Mouse (Mus musculus): Measurements from ENCODE around the gene Gabbr2.

The Gabbr2 gene

DNA sequence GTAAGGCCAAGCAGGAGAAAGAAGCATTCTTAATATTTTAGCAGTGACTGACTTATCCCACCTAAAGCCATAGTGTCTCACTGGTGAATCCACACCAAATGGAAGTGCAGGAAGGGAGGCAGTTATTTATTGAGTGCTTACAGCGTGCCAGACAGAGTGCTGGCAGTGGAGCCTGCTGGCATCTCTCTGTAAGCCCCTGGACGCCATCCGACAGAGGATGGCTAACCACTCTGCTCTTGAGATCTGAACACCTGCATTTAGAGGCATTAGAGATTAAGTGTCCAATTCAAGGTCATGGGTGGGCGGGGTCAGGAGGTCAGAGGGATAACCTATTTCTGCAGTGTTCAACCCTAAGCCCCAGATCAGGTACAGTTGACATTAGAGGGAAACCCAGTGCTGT, 2.8 kb downstream of the Gabbr2 start:
- DNase-seq (ENCODE audit: low read depth, low spot score) = no peak

DNA sequence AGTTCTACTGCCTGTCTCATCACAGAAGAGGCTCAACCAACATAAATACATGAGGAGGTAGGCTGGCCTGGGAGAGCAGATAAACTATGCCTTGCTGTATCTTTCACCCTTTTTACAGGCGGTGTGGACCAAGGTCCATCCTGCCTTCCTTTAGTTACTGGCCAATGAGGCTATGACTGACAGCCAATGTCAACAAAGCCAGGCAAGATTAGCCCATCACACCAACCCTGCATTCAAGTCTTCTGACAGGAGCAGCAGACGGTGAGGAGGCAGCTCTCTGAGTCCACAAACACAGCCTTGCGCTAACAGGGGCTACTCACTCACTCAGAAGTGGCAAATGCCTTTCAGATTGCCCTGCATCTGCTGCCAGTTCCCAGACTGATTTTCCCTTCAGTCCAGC, 3.4 kb downstream of the Gabbr2 start:
- DNase-seq (ENCODE audit: low read depth, low spot score) = no peak

DNA sequence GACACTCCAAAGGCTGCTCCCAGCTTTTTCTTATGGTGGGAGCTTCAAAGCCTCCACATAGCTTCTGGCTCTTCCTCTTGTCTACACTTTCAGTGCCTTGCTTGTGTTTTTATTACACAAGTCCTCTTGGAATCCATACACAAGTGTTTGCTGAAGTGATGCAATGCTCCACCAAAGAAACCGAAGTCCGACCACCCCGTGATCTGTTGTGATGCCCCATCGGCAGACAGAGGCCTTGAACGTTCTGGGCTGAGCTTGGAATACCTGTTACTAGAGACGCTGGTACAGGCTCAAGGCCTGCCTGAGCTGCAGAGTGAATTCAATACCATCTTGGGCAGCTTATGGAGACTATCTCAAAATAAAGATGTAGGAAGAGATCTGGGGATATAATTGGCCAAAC, 3.9 kb downstream of the Gabbr2 start:
- no peak for DNase-seq (ENCODE audit: low read depth, low spot score)

DNA sequence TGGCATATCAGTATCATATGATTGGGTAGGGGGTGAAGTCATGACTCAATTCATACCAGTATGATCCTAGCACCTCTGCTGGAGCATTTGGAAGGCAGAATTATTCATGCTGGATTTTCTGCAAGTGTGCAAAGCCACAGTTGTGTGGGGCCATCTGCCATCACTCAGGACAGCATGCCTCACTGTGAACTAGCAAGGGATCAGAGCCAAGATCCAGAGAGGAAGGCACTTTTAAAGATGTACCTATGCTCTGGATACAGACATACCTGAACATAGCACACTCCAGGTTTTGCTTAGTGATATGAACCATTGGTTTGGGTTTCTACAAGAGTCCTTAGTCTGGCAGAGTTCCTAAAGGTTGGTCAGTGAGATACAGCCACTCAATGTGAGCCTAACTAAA, 5.6 kb downstream of the Gabbr2 start:
- no peak for DNase-seq (ENCODE audit: low read depth, low spot score)

- no peak for DNase-seq (ENCODE audit: low read depth, low spot score)
Measured at GRCm38 (mm10) chr4:46982912-46983311, 8.8 kb downstream of the Gabbr2 start.

GRCm38 (mm10) chr4:46982094-46982493, 9.6 kb downstream of the Gabbr2 start:
- no peak for DNase-seq (ENCODE audit: low read depth, low spot score)

- peak; percentile 34 for DNase-seq (ENCODE audit: low read depth, low spot score)
Measured at GRCm38 (mm10) chr4:46978371-46978770, 13.3 kb downstream of the Gabbr2 start.

DNA sequence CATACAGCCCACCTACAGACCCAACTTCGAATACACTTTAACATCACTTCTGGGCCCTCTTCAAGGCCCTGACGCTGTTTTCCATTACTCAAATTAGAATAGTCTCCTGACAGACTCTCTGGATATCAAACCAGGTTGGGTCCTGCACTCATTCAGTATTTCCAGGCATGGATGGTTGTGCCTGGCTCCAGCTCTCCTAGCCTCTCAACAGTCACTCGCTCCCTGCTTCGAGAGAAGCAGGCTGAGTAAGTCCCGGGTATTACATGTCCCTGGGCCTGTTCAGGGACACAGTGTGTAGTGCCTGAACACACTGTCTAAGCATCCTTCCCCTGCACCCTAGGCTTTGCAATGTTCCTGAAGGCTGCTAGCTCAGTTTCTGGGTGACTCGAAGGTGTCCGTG, 14.5 kb downstream of the Gabbr2 start:
- DNase-seq (ENCODE audit: low read depth, low spot score) = no peak

DNA sequence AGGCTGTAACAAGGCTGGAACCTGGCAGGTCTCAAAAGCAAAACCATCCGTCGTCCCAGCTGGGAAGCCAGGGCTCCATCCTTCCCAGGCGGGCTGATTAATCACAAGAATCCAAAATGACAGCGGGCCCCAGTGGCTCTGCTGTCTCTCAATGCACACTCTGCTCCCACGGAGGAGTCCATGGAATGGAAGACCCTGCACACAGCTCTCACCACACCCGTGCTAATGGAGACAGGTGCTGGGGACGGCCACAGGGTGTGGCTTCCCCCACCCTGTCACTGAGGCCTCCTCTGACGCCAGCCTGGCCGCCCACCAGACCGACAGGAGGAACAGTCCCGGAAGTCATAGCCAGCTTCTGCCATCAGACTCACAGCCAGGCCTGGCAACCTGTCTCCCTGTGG, 15.0 kb downstream of the Gabbr2 start:
- no peak for DNase-seq (ENCODE audit: low read depth, low spot score)

DNA sequence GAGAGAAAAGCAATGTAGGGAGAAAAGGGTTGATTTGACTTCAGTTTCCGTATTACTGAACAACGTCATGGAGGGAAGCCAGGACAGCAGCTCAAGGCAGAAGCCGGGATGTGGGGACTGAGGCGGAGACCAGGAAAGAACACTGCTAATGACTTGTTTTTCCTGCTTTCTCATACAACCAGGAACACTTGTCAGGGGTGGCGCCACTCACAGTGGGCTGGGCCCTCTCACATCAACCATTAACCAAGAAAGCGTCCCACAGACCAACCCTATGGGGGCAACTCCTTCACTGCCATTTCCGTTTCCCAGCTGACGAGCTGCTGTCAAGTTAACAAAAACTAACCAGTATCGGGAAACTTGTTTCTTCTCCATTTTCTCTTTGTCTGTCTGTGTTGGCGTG, 18.4 kb downstream of the Gabbr2 start:
- no peak for DNase-seq (ENCODE audit: low read depth, low spot score)

GRCm38 (mm10) chr4:46967981-46968380, 23.7 kb downstream of the Gabbr2 start:
- no peak for DNase-seq (ENCODE audit: low read depth, low spot score)

- DNase-seq (ENCODE audit: low read depth, low spot score) = no peak
Measured at GRCm38 (mm10) chr4:46966551-46966950, 25.1 kb downstream of the Gabbr2 start.

GRCm38 (mm10) chr4:46961403-46961802, 30.3 kb downstream of the Gabbr2 start:
- no peak for DNase-seq (ENCODE audit: low read depth, low spot score)

GRCm38 (mm10) chr4:46960208-46960607, 31.5 kb downstream of the Gabbr2 start:
- no peak for DNase-seq (ENCODE audit: low read depth, low spot score)

DNA sequence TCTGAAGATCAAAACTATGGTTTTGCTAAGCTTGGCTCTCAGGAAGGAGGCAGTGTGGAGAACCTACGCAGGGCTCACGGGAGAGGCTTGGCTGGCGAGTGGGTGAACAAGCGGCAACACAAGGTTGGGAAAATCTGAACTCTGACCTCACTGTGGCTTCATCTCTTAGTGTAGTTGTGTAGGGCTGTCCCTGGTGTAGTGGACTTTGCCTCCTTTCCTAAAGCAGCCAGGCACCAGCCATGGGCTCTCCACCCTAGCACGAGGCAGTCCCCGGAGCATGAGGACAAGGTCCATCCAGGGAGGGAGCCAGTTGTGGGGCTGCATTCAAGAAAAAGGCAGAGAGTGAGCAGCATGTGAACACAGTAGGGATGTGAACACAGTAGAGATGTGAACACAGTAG, 31.9 kb downstream of the Gabbr2 start:
- DNase-seq (ENCODE audit: low read depth, low spot score) = no peak

DNA sequence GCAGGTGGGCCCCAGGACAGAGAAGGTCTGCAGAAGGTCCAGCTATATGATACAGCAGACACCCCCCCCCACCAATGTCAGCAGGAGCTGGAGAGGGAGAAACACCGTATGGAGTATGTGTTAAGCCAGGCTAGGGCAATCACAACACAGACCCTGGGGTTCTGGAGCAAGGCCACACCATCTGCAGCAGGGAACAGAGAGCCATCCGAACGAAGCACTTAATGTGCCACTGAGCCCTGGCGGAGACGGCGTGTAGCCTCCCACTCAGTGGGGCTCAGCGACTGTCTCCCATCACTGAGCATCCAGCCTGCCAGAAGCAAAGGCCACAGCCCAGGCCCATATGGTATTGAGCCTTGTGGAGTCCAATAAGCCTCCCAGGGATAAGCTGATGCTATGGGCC, 33.7 kb downstream of the Gabbr2 start:
- DNase-seq (ENCODE audit: low read depth, low spot score) = no peak

- no peak for DNase-seq (ENCODE audit: low read depth, low spot score)
Measured at GRCm38 (mm10) chr4:46956966-46957365, 34.7 kb downstream of the Gabbr2 start.

GRCm38 (mm10) chr4:46953021-46953420, 38.7 kb downstream of the Gabbr2 start:
- no peak for DNase-seq (ENCODE audit: low read depth, low spot score)

GRCm38 (mm10) chr4:46952562-46952961, 39.1 kb downstream of the Gabbr2 start:
- DNase-seq (ENCODE audit: low read depth, low spot score) = no peak

- DNase-seq (ENCODE audit: low read depth, low spot score) = no peak
Measured at GRCm38 (mm10) chr4:46934291-46934690, 57.4 kb downstream of the Gabbr2 start.

DNA sequence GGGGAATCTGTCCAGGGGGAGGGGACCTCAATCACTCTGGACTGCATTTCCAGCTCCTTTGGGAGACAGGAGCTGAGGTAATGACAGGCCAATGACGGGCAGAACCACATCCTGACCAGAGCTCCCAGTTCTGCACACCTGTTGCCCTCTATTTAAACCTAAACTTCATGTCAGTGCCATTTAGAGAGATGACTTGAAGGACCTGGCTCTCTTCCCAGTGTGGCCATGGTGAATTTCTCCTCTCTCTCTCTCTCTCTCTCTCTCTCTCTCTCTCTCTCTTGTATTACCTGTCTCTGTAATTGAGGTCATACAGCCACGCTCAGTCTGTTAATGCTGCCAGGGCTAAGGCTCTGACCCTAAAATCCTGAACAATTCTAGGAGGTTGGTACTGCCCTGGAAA, 58.1 kb downstream of the Gabbr2 start:
- DNase-seq (ENCODE audit: low read depth, low spot score) = no peak

DNA sequence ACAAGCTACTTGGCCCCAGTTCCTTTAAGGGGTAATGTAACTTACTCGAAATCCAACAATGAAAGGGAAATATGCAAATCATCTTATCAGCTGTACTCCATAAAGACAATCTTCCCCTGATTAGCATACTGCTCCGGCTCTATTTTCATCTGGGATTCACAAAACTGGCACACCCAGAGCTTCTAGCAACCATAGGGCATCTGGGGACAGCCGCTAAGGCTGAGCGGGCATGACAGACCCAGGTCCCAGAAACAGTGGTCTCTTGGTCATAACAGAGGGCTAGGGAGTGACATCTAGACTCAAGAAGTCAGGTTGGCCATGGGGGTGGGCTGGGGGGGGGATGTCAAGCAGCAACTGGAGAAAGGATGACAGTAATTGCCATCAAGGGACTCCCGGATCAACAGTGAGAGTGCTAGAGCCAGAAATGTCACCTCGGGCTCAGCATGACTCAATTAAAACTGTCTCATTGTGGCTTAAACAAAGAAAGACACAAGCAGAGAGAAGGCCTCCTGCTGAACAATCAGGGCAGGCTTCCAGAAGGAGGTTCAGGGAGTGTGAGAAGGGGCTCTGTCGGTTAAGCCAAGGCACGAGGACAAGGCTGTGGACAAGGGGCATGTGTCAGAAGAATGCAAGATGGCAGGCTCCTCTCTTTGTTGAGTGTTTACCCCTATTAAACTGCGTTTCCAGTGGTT, 59.8 kb downstream of the Gabbr2 start:
- no peak for DNase-seq (ENCODE audit: low read depth, low spot score)

GRCm38 (mm10) chr4:46928112-46928511, 63.6 kb downstream of the Gabbr2 start:
- DNase-seq (ENCODE audit: low read depth, low spot score) = no peak

DNA sequence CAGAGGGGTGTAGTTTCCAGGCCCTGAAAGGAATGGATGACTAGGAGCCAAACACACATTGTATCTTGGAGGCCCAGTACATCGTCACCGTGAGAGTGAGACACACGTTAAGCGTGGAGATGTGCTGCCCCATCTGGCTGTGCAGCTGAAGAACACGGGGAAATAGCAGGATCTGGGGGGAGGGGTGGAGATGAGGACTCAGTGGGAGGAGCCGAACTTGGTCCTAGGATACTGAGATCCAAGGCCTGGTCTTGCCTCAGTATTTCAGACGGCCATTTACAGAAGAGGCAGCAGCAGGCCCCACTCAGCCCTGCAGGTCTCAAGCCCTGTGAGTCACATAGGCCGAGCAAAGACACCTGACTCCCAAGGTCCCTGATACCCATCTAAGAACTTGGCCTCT, 72.5 kb downstream of the Gabbr2 start:
- DNase-seq (ENCODE audit: low read depth, low spot score) = no peak
